Mouse (Mus musculus) heart, adult 2 months (tissue): Measurements from ENCODE around the gene Snapc4.

Experiments
- CTCF ChIP-seq: fragments of 200-600 bp; IDR thresholded peaks from 2 replicates; pipeline ENCODE4 v1.8.1; 2022; ENCODE audit warnings: antibody characterized with exemption, mild to moderate bottlenecking, moderate library complexity
- POLR2A ChIP-seq: fragments of 200-500 bp; IDR thresholded peaks from 2 replicates; pipeline ENCODE4 v1.6.1; 2011; ENCODE audit warnings: mild to moderate bottlenecking, low read depth, low read length, control low read depth; ENCODE audit not compliant: insufficient read depth

- no peak for TF ChIP-seq CTCF
- no peak for TF ChIP-seq POLR2A
These were observed 15.6 kb downstream of the Snapc4 start for GRCm38 (mm10) chr2:26364738-26365465.
